Mouse (Mus musculus) hematopoietic multipotent progenitor cell, adult 10-12 weeks (in vitro differentiated cells): ENCODE data around the gene Mcm8. TPM values are rescaled to one million over a fixed set of nuclear protein-coding genes. Genes with fewer than 3 reads are reported as not detected.

Source experiments
- polyA plus RNA-seq: library from polyadenylated mRNA; stranded (reverse); fragments of >175 nt; gene quantifications from 2 replicates; pipeline ENCODE4 v1.2.3, GENCODE M21; 2012; ENCODE audit warnings: low replicate concordance

Mcm8 gene
- polyA plus RNA-seq, result 0.38 and 0.57 TPM in 2 replicates

DNA sequence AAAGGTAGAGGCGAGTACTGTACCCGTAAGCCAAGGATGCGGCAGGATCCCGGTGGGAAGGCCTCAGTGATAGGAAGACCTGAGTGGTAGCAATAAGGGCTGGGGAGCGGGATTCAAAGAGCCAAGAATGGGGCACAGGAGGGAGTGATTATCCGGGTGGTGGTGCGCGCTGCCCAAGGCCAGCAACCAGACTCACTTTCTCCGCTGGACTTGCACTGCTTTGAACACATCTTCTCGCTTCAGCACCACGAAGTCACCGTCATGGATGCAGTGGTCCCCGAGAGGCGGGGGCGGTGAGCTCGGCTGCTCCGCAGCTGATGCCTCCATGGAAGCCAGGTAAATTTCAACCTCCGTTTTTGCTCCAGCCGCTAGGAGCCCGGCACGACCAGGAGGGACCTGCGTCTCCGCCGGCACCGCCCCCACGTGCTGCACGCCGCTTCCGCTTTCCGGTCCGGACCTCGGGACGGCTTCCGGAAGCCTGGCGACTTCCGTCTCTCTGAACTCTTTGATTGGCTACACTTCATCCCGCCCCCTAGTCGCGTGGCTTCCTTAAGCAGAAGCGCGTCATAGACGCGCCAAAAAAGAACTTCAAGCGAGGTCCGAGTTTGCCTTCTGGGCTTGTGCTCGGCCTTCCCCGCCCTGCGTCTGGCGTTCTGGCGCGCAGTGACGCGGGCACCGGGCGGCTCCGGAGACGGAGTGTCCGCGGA lies at the start of gene Mcm8, which contains the start of gene Trmt6:
TSS of gene Mcm8 (plus strand) at position 534 of the 707 bp plus-strand sequence.
TSS of gene Trmt6 (minus strand) at position 448 of the 707 bp plus-strand sequence.

DNA sequence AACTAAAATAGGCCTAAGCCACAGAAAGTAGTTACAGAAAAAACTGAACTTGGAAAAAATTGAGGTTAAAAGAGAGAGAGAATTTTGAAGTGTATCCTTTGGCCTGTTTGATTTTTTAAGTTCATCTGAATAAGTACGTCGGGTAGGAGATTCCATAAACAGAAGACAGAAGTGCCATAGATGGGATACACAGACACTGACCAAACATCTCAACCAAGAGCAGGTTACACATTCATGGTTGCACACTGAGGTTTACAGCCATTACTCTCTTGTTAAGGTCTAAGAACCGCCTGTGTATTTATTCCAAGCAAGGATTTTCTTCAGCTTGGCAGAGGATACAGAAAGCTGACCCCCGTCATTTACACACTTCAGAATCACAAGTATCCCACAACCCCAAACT lies 35.0 kb upstream of the Mcm8 start, which contains the start of gene Chgb:
TSS of gene Chgb (plus strand) at position 301 of the 400 bp plus-strand sequence.

DNA sequence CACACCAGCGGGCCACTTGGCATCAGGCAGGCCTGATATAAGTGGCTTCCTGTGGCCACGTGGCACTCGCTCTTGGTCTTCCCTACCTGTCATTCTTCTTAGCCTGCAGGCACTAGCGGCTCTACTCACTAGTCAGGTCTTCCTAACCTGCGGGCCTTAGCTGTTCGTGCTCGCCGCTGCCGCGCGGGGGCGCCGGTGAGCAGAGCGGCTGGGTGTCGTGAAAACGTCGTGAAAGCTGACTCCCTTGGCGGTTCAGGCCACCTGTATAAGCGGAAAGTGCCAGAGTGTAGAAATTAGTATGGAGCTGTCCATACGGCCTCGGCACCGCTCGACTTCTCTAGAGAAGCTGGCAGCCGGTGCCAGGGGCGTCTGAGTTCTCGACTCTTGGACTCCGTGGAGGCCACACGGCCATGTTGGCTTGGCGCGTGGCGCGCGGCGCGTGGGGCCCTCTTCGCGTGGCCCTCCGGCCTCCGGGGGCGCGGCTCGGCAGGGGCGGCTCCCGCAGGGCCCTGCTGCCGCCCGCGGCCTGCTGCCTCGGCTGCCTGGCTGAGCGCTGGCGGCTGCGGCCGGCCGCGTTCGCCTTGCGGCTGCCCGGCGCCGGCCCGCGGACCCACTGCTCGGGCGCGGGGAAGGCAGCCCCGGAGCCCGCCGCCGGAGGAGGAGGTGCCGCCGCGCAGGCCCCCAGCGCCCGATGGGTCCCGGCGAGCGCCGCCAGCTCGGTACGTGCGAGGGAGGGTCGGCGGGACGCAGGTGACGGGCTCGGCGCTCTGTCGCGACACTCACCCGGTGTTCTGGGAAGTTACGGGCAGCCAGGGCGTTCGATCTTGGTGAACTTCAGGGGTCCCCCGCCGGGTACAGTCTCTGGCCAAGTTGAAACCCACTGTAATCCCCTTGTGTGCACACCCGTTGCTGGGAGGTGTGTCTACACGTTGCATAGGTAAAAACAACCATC lies 30.7 kb downstream of the Mcm8 start, which contains the start of gene Crls1:
TSS of gene Crls1 (plus strand) at position 260 of the 952 bp plus-strand sequence.

DNA sequence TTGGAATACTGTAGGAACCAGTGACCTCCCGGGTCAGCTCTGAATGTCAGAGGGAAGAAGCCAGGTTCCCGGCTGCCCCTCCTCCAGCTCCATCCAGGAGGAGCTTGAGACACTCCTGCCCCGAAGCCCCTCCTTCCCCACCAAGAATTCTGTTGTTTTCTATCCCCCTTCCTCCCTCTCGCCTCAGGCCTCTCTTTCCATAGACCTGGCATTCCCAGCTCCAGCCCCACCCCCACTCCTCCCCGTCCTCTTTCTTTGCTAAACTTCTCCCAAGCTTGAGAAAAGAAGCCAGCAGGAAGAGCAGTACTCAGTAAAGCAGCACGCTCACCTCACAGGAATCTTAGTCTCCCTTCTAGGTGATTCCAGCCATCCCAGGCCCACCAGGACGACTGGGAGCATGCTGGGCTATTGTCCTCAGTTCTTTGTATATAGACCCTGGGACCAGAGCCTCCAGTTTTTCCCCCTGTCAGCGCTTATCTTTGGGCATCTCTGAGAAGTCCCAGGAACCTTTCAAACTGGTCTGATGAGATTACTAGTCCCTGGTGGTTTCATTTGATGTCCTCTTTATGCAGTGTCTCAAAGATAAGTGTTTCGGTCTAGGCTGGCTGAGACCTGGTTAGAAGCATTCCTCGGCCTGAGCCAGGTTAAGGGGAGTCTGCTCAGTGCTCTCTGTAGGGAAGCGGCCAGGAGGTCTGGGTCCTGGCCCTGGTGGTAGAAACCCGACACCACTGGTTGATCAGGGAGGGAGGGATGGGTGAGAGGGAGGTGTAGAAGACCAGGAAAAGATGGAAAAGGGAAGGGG lies 65.1 kb downstream of the Mcm8 start, which contains the start of gene Lrrn4:
TSS of gene Lrrn4 (minus strand) at position 48 of the 802 bp plus-strand sequence.

Other genes starting within 250 kb of the Mcm8 start
- gene Gpcpd1, start 228.4 kb upstream of the Mcm8 start, polyA plus RNA-seq, result 103 and 169 TPM in 2 replicates
- 2.2 and 4.2 TPM in 2 replicates for gene Shld1, start 129.2 kb upstream of the Mcm8 start, polyA plus RNA-seq
- 0.07 TPM in 1 of 2 replicates, not detected in the other for gene Chgb, start 34.9 kb upstream of the Mcm8 start, polyA plus RNA-seq
- gene Trmt6, start 86 bp upstream of the Mcm8 start, polyA plus RNA-seq, result 6.0 and 7.0 TPM in 2 replicates
- gene Crls1, start 30.5 kb downstream of the Mcm8 start, polyA plus RNA-seq, result 25.3 and 34.1 TPM in 2 replicates
- 0.14 and 0.20 TPM in 2 replicates for gene Lrrn4, start 64.8 kb downstream of the Mcm8 start, polyA plus RNA-seq
- gene Fermt1, start 129.8 kb downstream of the Mcm8 start, polyA plus RNA-seq, result not detected in 2 replicates